Mouse (Mus musculus): Measurements from ENCODE around the gene 4930518I15Rik. TPM values are rescaled to one million over a fixed set of nuclear protein-coding genes. Genes with fewer than 3 reads are reported as not detected.

Gene 4930518I15Rik
- polyA plus RNA-seq, 1 experiment from 2014 or later: 2.4 TPM

DNA sequence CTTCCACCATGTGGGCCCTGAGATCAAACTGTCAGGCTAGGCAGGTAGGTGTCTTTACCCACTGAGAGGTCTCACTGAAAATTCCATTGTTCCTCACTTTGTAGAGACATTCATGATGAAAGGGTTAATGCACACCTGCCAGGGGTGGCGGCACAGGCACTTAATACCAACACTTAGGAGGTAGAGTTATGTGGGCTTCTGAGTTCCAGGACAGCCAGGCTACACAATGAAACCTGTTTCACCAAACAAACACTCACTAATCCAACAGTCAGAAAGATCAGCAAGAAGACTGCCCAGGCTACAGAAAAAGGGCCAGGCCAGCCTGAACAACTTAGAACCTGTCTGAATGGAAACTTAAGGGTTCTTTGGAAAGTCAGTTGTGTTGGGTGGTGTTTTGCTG, 41.6 kb downstream of the 4930518I15Rik start:
- H3K4me1 ChIP-seq (replicated peaks; ENCODE audit: control insufficient read depth, insufficient read depth): no peaks in the 10 kb centered on the region
- no peak overlapping the region for H3K27ac ChIP-seq (replicated peaks)
- H3K4me2 ChIP-seq (replicated peaks; ENCODE audit: low read depth): no peak overlapping the region
- no peak for DNase-seq (ENCODE audit: low spot score)
- no peak overlapping the region for H3K4me3 ChIP-seq (ENCODE audit: low read depth, low read length)
- ATAC-seq (ENCODE audit: low FRiP score, low TSS enrichment): no peak
- WGBS: 63% methylated on average over 1 of the region's 1 CpGs
- H3K27me3 ChIP-seq (ENCODE audit: control insufficient read depth, insufficient read depth, low read length): no peaks in the 10 kb centered on the region
- no peak overlapping the region for H3K9ac ChIP-seq (ENCODE audit: low read length)
- TF ChIP-seq CTCF (IDR thresholded peaks at IDR 0.05; ENCODE audit: low read depth) (no peak), EP300 (optimal IDR thresholded peaks at IDR 0.05) (no peak)
- H3K9me3 ChIP-seq (ENCODE audit: control insufficient read depth, low read length): no peaks in the 10 kb centered on the region
- H3K36me3 ChIP-seq (ENCODE audit: control insufficient read depth, insufficient read depth, low read length): no peaks in the 10 kb centered on the region

DNA sequence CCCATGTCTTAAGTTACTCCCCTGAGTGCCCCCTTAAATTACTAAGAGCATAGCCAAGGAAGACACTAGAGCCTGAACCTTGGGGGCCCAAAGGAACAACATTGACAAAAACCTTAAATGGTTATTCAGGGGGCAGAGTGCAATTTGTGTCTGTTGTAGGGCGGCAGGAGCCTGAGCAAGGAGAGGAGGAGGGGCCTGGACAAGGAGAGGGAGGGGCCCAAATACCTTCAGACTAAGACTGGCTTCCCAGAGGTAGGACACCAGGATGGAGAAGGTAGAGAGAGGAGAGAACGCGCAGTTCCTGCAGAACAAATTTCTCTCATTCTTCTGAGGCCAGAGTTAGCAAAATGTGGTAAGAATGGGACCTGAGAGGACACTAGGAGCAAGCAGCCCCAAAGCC, 42.3 kb downstream of the 4930518I15Rik start:
- Histone ChIP-seq H3K4me3 (ENCODE audit: low read depth, low read length) (no peak overlapping the region), H3K27ac (replicated peaks) (no peak overlapping the region), H3K4me2 (replicated peaks; ENCODE audit: low read depth) (no peak overlapping the region), H3K9ac (ENCODE audit: low read length) (no peak overlapping the region), H3K4me1 (replicated peaks; ENCODE audit: control insufficient read depth, insufficient read depth) (no peaks in the 10 kb centered on the region), H3K36me3 (ENCODE audit: control insufficient read depth, insufficient read depth, low read length) (no peaks in the 10 kb centered on the region), H3K9me3 (ENCODE audit: control insufficient read depth, low read length) (no peaks in the 10 kb centered on the region), H3K27me3 (ENCODE audit: control insufficient read depth, insufficient read depth, low read length) (no peaks in the 10 kb centered on the region)
- TF ChIP-seq CTCF (IDR thresholded peaks at IDR 0.05; ENCODE audit: low read depth): no peak
- no peak for TF ChIP-seq EP300 (optimal IDR thresholded peaks at IDR 0.05)
- WGBS: 70% methylated on average over 3 of the region's 3 CpGs
- ATAC-seq (ENCODE audit: low FRiP score, low TSS enrichment) (no peak), DNase-seq (ENCODE audit: low spot score) (no peak)

- no peak for DNase-seq (ENCODE audit: low spot score)
- Histone ChIP-seq H3K4me3 (ENCODE audit: low read depth, low read length) (no peak overlapping the region), H3K36me3 (ENCODE audit: control insufficient read depth, insufficient read depth, low read length) (no peaks in the 10 kb centered on the region), H3K27me3 (ENCODE audit: control insufficient read depth, insufficient read depth, low read length) (no peaks in the 10 kb centered on the region), H3K27ac (replicated peaks) (no peak overlapping the region; the same call in 1 of the 2 replicates), H3K4me2 (replicated peaks; ENCODE audit: low read depth) (no peak overlapping the region), H3K4me1 (replicated peaks; ENCODE audit: control insufficient read depth, insufficient read depth) (no peaks in the 10 kb centered on the region), H3K9ac (ENCODE audit: low read length) (peak overlapping the region; percentile 13; the same call in 1 of the 2 replicates), H3K9me3 (ENCODE audit: control insufficient read depth, low read length) (no peaks in the 10 kb centered on the region)
- WGBS: 23% methylated on average over 5 of the region's 5 CpGs
- TF ChIP-seq EP300 (optimal IDR thresholded peaks at IDR 0.05): no peak
- no peak for TF ChIP-seq CTCF (IDR thresholded peaks at IDR 0.05; ENCODE audit: low read depth)
- no peak for ATAC-seq (ENCODE audit: low FRiP score, low TSS enrichment)
These were observed 42.9 kb downstream of the 4930518I15Rik start for GRCm38 (mm10) chr2:156814893-156815292.

DNA sequence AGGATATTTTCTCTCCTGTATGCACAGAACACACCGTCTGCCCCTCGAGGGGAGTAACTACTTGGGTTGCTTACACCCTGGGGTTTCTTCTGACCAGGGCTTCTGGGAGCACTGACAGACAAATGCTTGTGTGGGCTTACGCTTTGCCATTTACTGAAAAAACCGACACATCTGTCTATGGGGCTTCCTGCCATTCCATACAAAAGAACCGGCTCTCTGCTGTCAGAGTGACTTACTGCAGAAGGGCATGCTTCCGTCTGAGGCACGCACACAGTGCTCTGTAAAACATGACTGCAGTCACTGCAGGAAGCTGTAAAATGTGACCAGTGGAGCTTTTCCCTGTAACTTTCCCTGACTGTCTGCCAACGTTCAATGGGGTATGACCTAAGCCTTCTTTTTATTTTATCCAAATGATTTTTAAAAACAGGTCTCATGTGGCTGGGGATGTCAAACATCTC, 43.4 kb downstream of the 4930518I15Rik start:
- 0 out of 2 replicates have a peak overlapping the region, but pooled peaks have one; percentile 30 for H3K27ac ChIP-seq (replicated peaks)
- no peaks in the 10 kb centered on the region for H3K9me3 ChIP-seq (ENCODE audit: control insufficient read depth, low read length)
- TF ChIP-seq CTCF (IDR thresholded peaks at IDR 0.05; ENCODE audit: low read depth) (no peak), EP300 (optimal IDR thresholded peaks at IDR 0.05) (no peak)
- no peaks in the 10 kb centered on the region for H3K4me1 ChIP-seq (replicated peaks; ENCODE audit: control insufficient read depth, insufficient read depth)
- H3K9ac ChIP-seq (ENCODE audit: low read length): 0 out of 2 replicates have a peak overlapping the region, but pooled peaks have one; percentile 2
- DNase-seq (ENCODE audit: low spot score) (no peak), ATAC-seq (ENCODE audit: low FRiP score, low TSS enrichment) (no peak)
- no peaks in the 10 kb centered on the region for H3K27me3 ChIP-seq (ENCODE audit: control insufficient read depth, insufficient read depth, low read length)
- 17% methylated on average over 8 of the region's 8 CpGs for WGBS
- H3K36me3 ChIP-seq (ENCODE audit: control insufficient read depth, insufficient read depth, low read length): no peaks in the 10 kb centered on the region
- H3K4me3 ChIP-seq (ENCODE audit: low read depth, low read length): no peak overlapping the region
- H3K4me2 ChIP-seq (replicated peaks; ENCODE audit: low read depth): no peak overlapping the region

- no peaks in the 10 kb centered on the region for H3K27me3 ChIP-seq (ENCODE audit: control insufficient read depth, insufficient read depth, low read length)
- ATAC-seq (ENCODE audit: low FRiP score, low TSS enrichment): no peak
- no peaks in the 10 kb centered on the region for H3K36me3 ChIP-seq (ENCODE audit: control insufficient read depth, insufficient read depth, low read length)
- no peak for DNase-seq (ENCODE audit: low spot score)
- no peak for TF ChIP-seq EP300 (optimal IDR thresholded peaks at IDR 0.05)
- no peak for TF ChIP-seq CTCF (IDR thresholded peaks at IDR 0.05; ENCODE audit: low read depth)
- no peak overlapping the region for H3K4me3 ChIP-seq (ENCODE audit: low read depth, low read length)
- WGBS: 70% methylated on average over 5 of the region's 5 CpGs
- no peaks in the 10 kb centered on the region for H3K4me1 ChIP-seq (replicated peaks; ENCODE audit: control insufficient read depth, insufficient read depth)
- no peak overlapping the region for H3K4me2 ChIP-seq (replicated peaks; ENCODE audit: low read depth)
- H3K9me3 ChIP-seq (ENCODE audit: control insufficient read depth, low read length): no peaks in the 10 kb centered on the region
- no peak overlapping the region for H3K9ac ChIP-seq (ENCODE audit: low read length)
- no peak overlapping the region for H3K27ac ChIP-seq (replicated peaks)
These were observed 46.2 kb downstream of the 4930518I15Rik start for GRCm38 (mm10) chr2:156811556-156811955.

- Histone ChIP-seq H3K4me1 (replicated peaks; ENCODE audit: control insufficient read depth, insufficient read depth) (no peaks in the 10 kb centered on the region), H3K4me2 (replicated peaks; ENCODE audit: low read depth) (no peak overlapping the region), H3K27me3 (ENCODE audit: control insufficient read depth, insufficient read depth, low read length) (no peaks in the 10 kb centered on the region), H3K9me3 (ENCODE audit: control insufficient read depth, low read length) (no peaks in the 10 kb centered on the region), H3K27ac (replicated peaks) (no peak overlapping the region), H3K9ac (ENCODE audit: low read length) (no peak overlapping the region), H3K36me3 (ENCODE audit: control insufficient read depth, insufficient read depth, low read length) (no peaks in the 10 kb centered on the region), H3K4me3 (ENCODE audit: low read depth, low read length) (no peak overlapping the region)
- no peak for ATAC-seq (ENCODE audit: low FRiP score, low TSS enrichment)
- 97% methylated on average over 10 of the region's 10 CpGs for WGBS
- 0 out of 2 replicates have a peak, but pooled peaks have one; percentile 6 for TF ChIP-seq CTCF (IDR thresholded peaks at IDR 0.05; ENCODE audit: low read depth)
- no peak for TF ChIP-seq EP300 (optimal IDR thresholded peaks at IDR 0.05)
- no peak for DNase-seq (ENCODE audit: low spot score)
These were observed 47.0 kb downstream of the 4930518I15Rik start for GRCm38 (mm10) chr2:156810716-156811115.
